Mouse (Mus musculus) brain, adult 2 months (tissue): ENCODE measurements at regions not wholly inside any gene's neighbourhood (a gene's known extent, or its start where the extent isn't known, plus 50 kb on each side); places are given as distances from the start of the nearest gene placed in this dataset.

Experiments used
- DNase-seq: peaks from one replicate; pipeline ENCODE4 v3.0.0; 2011; ENCODE audit warnings: low read depth, low spot score

- peak; percentile 81 for DNase-seq
These were observed 196.9 kb upstream of the Cep126 start for GRCm38 (mm10) chr9:8330886-8331476.

- DNase-seq: peak; percentile 47
These were observed 203.3 kb upstream of the Trpc6 start for GRCm38 (mm10) chr9:8340628-8341027.

GRCm38 (mm10) chr9:8351071-8351470 lies 192.9 kb upstream of the Trpc6 start:
- DNase-seq: no peak
